Mouse (Mus musculus): ENCODE measurements around the gene Rbm25. TPM values are rescaled to one million over a fixed set of nuclear protein-coding genes. Genes with fewer than 3 reads are reported as not detected.
A peak's percentile ranks its signal among the peaks of the same experiment; 100 is the strongest.
"Not testable (repeated sequence)": the region's sequence is repeated elsewhere in the genome, so short reads cannot be mapped to it uniquely, and the experiment has no call there.

Gene Rbm25
- polyA plus RNA-seq (2016; fragmentation: Nextera tagmentation; extraction: Ambion mirVana), result 300 and 313 TPM in 2 replicates

GRCm38 (mm10) chr12:83630936-83631335 lies at the start of gene Rbm25:
TSS of gene Rbm25 (plus strand) at chr12:83631236.
- not testable (repeated sequence) for H3K9me3 ChIP-seq; H3K4me1 ChIP-seq; ATAC-seq (ENCODE audit: low FRiP score); H3K27me3 ChIP-seq; H3K36me3 ChIP-seq (replicated peaks)
- peak within 1 kb of the TSS; percentile 58 for H3K4me2 ChIP-seq
- peak within 1 kb of the TSS; percentile 99 for H3K9ac ChIP-seq
- no CpG with 5 or more reads among the region's 5 CpGs for WGBS
- H3K4me3 ChIP-seq (replicated peaks), result peak within 1 kb of the TSS; percentile 96
- peak within 1 kb of the TSS; percentile 98 for H3K27ac ChIP-seq

- Histone ChIP-seq H3K4me2 (no peak overlapping the region), H3K4me1 (peaks cover 10% of the 10 kb centered on the region; the same call in 1 of the 2 replicates), H3K36me3 (replicated peaks) (peaks cover 35% of the 10 kb centered on the region), H3K9ac (no peak overlapping the region), H3K27me3 (no peaks in the 10 kb centered on the region), H3K4me3 (replicated peaks) (no peak overlapping the region), H3K27ac (no peak overlapping the region), H3K9me3 (no peaks in the 10 kb centered on the region)
- WGBS, result 80% methylated on average over 4 of the region's 4 CpGs
- no peak for ATAC-seq (ENCODE audit: low FRiP score)
Measured at GRCm38 (mm10) chr12:83582106-83582505, 48.9 kb upstream of the Rbm25 start.

GRCm38 (mm10) chr12:83582747-83583146 lies 48.3 kb upstream of the Rbm25 start:
- peaks cover 35% of the 10 kb centered on the region for H3K36me3 ChIP-seq (replicated peaks)
- no peak overlapping the region for H3K27ac ChIP-seq
- peaks cover 10% of the 10 kb centered on the region; the same call in 1 of the 2 replicates for H3K4me1 ChIP-seq
- H3K27me3 ChIP-seq, result no peaks in the 10 kb centered on the region
- H3K4me3 ChIP-seq (replicated peaks), result no peak overlapping the region
- H3K4me2 ChIP-seq, result no peak overlapping the region
- H3K9ac ChIP-seq, result no peak overlapping the region
- WGBS, result 82% methylated on average over 4 of the region's 4 CpGs
- H3K9me3 ChIP-seq, result no peaks in the 10 kb centered on the region
- ATAC-seq (ENCODE audit: low FRiP score), result no peak

GRCm38 (mm10) chr12:83586628-83587027 lies 44.4 kb upstream of the Rbm25 start:
- Histone ChIP-seq H3K4me1 (no peaks in the 10 kb centered on the region), H3K27me3 (no peaks in the 10 kb centered on the region), H3K27ac (no peak overlapping the region), H3K36me3 (replicated peaks) (peaks cover 54% of the 10 kb centered on the region), H3K4me2 (no peak overlapping the region), H3K9me3 (no peaks in the 10 kb centered on the region), H3K9ac (no peak overlapping the region), H3K4me3 (replicated peaks) (no peak overlapping the region)
- ATAC-seq (ENCODE audit: low FRiP score), result no peak
- WGBS, result 96% methylated on average over 5 of the region's 5 CpGs

GRCm38 (mm10) chr12:83591754-83592501 lies 39.1 kb upstream of the Rbm25 start:
- Histone ChIP-seq H3K4me3 (replicated peaks) (no peak overlapping the region), H3K4me2 (no peak overlapping the region), H3K9ac (no peak overlapping the region), H3K27ac (no peak overlapping the region), H3K4me1 (peaks cover 25% of the 10 kb centered on the region), H3K27me3 (no peaks in the 10 kb centered on the region), H3K9me3 (no peaks in the 10 kb centered on the region), H3K36me3 (replicated peaks) (peaks cover 68% of the 10 kb centered on the region)
- WGBS, result 92% methylated on average over 8 of the region's 8 CpGs
- no peak for ATAC-seq (ENCODE audit: low FRiP score)

GRCm38 (mm10) chr12:83594454-83595040 lies 36.5 kb upstream of the Rbm25 start:
- ATAC-seq (ENCODE audit: low FRiP score), result no peak
- H3K27ac ChIP-seq, result no peak overlapping the region
- no peaks in the 10 kb centered on the region for H3K9me3 ChIP-seq
- no peaks in the 10 kb centered on the region for H3K27me3 ChIP-seq
- peaks cover 43% of the 10 kb centered on the region for H3K36me3 ChIP-seq (replicated peaks)
- H3K9ac ChIP-seq, result no peak overlapping the region
- no peak overlapping the region for H3K4me2 ChIP-seq
- no peak overlapping the region for H3K4me3 ChIP-seq (replicated peaks)
- WGBS, result 91% methylated on average over 9 of the region's 9 CpGs
- peaks cover 25% of the 10 kb centered on the region for H3K4me1 ChIP-seq

GRCm38 (mm10) chr12:83596191-83596954 lies 34.7 kb upstream of the Rbm25 start:
- peak overlapping the region; percentile 96 for H3K9ac ChIP-seq
- peaks cover 25% of the 10 kb centered on the region for H3K4me1 ChIP-seq
- no peak for ATAC-seq (ENCODE audit: low FRiP score)
- peak overlapping the region; percentile 95 for H3K4me3 ChIP-seq (replicated peaks)
- peaks cover 29% of the 10 kb centered on the region for H3K36me3 ChIP-seq (replicated peaks)
- 3% methylated on average over 18 of the region's 20 CpGs for WGBS
- peak overlapping the region; percentile 67 for H3K4me2 ChIP-seq
- no peaks in the 10 kb centered on the region for H3K27me3 ChIP-seq
- H3K9me3 ChIP-seq, result no peaks in the 10 kb centered on the region
- H3K27ac ChIP-seq, result peak overlapping the region; percentile 96

GRCm38 (mm10) chr12:83597025-83597501 lies 34.0 kb upstream of the Rbm25 start, which contains the start of gene Zfyve1:
TSS of gene Zfyve1 (minus strand) at chr12:83597222.
- Histone ChIP-seq H3K4me1 (peaks cover 25% of the 10 kb centered on the region), H3K27me3 (no peaks in the 10 kb centered on the region), H3K36me3 (replicated peaks) (peaks cover 22% of the 10 kb centered on the region), H3K4me3 (replicated peaks) (peak within 1 kb of the TSS; percentile 95), H3K27ac (peak within 1 kb of the TSS; percentile 96), H3K9ac (peak within 1 kb of the TSS; percentile 96), H3K9me3 (no peaks in the 10 kb centered on the region), H3K4me2 (peak within 1 kb of the TSS; percentile 67)
- under 1% methylated on average over 28 of the region's 28 CpGs for WGBS
- peak; percentile 99 for ATAC-seq (ENCODE audit: low FRiP score)

GRCm38 (mm10) chr12:83597881-83598280 lies 33.2 kb upstream of the Rbm25 start:
- no peak overlapping the region for H3K4me3 ChIP-seq (replicated peaks)
- no peak overlapping the region for H3K27ac ChIP-seq
- no peak for ATAC-seq (ENCODE audit: low FRiP score)
- no peaks in the 10 kb centered on the region for H3K27me3 ChIP-seq
- no peaks in the 10 kb centered on the region for H3K9me3 ChIP-seq
- H3K9ac ChIP-seq, result no peak overlapping the region
- peaks cover 23% of the 10 kb centered on the region for H3K4me1 ChIP-seq
- no peak overlapping the region for H3K4me2 ChIP-seq
- WGBS, result 86% methylated on average over 2 of the region's 2 CpGs
- peaks cover 20% of the 10 kb centered on the region for H3K36me3 ChIP-seq (replicated peaks)

- no peaks in the 10 kb centered on the region for H3K36me3 ChIP-seq (replicated peaks)
- no peak overlapping the region for H3K27ac ChIP-seq
- no peak overlapping the region for H3K4me3 ChIP-seq (replicated peaks)
- 90% methylated on average over 5 of the region's 5 CpGs for WGBS
- H3K4me2 ChIP-seq, result no peak overlapping the region
- no peaks in the 10 kb centered on the region for H3K4me1 ChIP-seq
- no peaks in the 10 kb centered on the region for H3K9me3 ChIP-seq
- ATAC-seq (ENCODE audit: low FRiP score), result no peak
- H3K27me3 ChIP-seq, result no peaks in the 10 kb centered on the region
- no peak overlapping the region for H3K9ac ChIP-seq
Measured at GRCm38 (mm10) chr12:83602285-83602684, 28.8 kb upstream of the Rbm25 start.

GRCm38 (mm10) chr12:83606411-83606810 lies 24.6 kb upstream of the Rbm25 start:
- not testable (repeated sequence) for ATAC-seq (ENCODE audit: low FRiP score); H3K27ac ChIP-seq; H3K9me3 ChIP-seq

GRCm38 (mm10) chr12:83617261-83617660 lies 13.8 kb upstream of the Rbm25 start:
- Histone ChIP-seq H3K4me3 (replicated peaks) (no peak overlapping the region), H3K4me2 (no peak overlapping the region), H3K36me3 (replicated peaks) (no peaks in the 10 kb centered on the region), H3K4me1 (no peaks in the 10 kb centered on the region), H3K9me3 (no peaks in the 10 kb centered on the region), H3K27me3 (no peaks in the 10 kb centered on the region), H3K9ac (no peak overlapping the region), H3K27ac (no peak overlapping the region)
- no peak for ATAC-seq (ENCODE audit: low FRiP score)
- 93% methylated on average over 5 of the region's 5 CpGs for WGBS

More at GRCm38 (mm10) chr12:83606411-83606810, 24.6 kb upstream of the Rbm25 start:
- not testable (repeated sequence) for H3K36me3 ChIP-seq (replicated peaks); H3K27me3 ChIP-seq; H3K4me2 ChIP-seq; H3K4me3 ChIP-seq (replicated peaks); H3K4me1 ChIP-seq; H3K9ac ChIP-seq
- 93% methylated on average over 2 of the region's 2 CpGs for WGBS

Data from forebrain, embryonic 12.5 days (tissue).